10 mouse cellular contexts compared by ENCODE assay signal in the genomic region with DNA sequence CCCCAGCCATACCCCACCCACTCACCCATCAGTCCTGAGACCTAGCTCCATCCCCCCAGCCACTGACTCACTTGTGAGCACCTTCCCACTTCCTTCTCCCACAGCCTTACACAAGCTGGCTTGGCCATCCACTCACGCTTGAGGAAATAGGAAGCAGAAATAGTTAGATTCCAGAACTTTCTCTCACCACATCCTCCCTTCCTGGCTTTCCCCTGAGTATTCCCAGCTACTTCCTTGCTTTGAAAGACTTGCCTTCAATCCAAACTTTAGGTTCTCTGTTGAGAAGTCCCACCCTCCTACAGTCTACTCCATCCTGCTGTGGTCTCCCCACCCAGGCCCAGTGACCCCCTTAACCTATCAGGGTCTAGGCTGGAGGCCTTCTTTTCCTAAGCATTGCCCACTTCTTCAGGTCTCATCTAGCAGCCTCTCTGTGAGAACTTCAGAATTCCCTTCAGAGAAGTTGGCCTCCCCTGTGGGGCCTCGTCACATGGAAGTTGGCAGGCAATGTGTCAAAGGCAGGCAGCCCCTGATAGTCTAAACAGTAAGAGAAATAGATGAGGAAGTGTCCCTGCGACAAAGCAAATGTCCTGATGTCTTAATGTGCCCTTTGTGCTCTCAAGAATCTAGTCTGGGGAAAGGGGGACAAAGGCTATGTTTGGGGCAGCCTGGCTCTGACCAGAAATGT. TPM values are rescaled to one million over a fixed set of nuclear protein-coding genes. Genes with fewer than 3 reads are reported as not detected.
DNase-seq lines count a peak whose midpoint lies in the region; ATAC-seq and TF ChIP-seq lines count a peak whose summit lies in the region.
"Had no signal": no experiment of that assay in that cellular context is flagged by ENCODE, and none has a peak within 500 bp of the region (broad histone marks: within the 10 kb centered on the region; RNA-seq: fewer than 3 reads in every experiment).

No protein-coding gene starts in this region.

- no peak overlapping the region for H3K9ac ChIP-seq in lung, postnatal 0 days (replicated peaks; ENCODE audit: low read depth)
- H3K9ac ChIP-seq in heart, embryonic 14.5 days (ENCODE audit: low read length): peak overlapping the region; percentile 32; the same call in 1 of the 2 replicates
- no peak overlapping the region for H3K9ac ChIP-seq in stomach, embryonic 16.5 days (ENCODE audit: low read length)

- no peak overlapping the region for H3K4me3 ChIP-seq in kidney, adult 2 months (ENCODE audit: insufficient read depth, low read depth, low read length)
- H3K4me3 ChIP-seq in lung, postnatal 0 days (ENCODE audit: low read depth, low read length): no peak overlapping the region
- no peak overlapping the region for H3K4me3 ChIP-seq in heart, embryonic 14.5 days (ENCODE audit: control insufficient read depth in 1 of 2, insufficient read depth in 1 of 2, low read depth in 1 of 2, low read length in 2 of 2)
- no peak overlapping the region for H3K4me3 ChIP-seq in stomach, embryonic 16.5 days (replicated peaks; ENCODE audit: low read length)

- H3K4me1 ChIP-seq in kidney, adult 2 months (ENCODE audit: control insufficient read depth, insufficient read depth, low read length): peaks cover 16% of the 10 kb centered on the region
- H3K4me1 ChIP-seq in lung, postnatal 0 days (ENCODE audit: insufficient read depth, low read depth, low read length): peaks cover 14% of the 10 kb centered on the region; the same call in 1 of the 2 replicates
- H3K4me1 ChIP-seq in heart, embryonic 14.5 days (ENCODE audit: control insufficient read depth in 2 of 2, insufficient read depth in 2 of 2, low read length in 2 of 2): peaks cover 22 to 29% of the 10 kb centered on the region in 2 experiments
- peaks cover 17% of the 10 kb centered on the region; the same call in 1 of the 2 replicates for H3K4me1 ChIP-seq in stomach, embryonic 16.5 days (ENCODE audit: control insufficient read depth, insufficient read depth, low read length)

- no peaks in the 10 kb centered on the region for H3K27me3 ChIP-seq in kidney, adult 2 months (replicated peaks; ENCODE audit: control insufficient read depth, insufficient read depth, low read length)
- H3K27me3 ChIP-seq in lung, postnatal 0 days (replicated peaks; ENCODE audit: insufficient read depth, low read length): no peaks in the 10 kb centered on the region
- H3K27me3 ChIP-seq in heart, embryonic 14.5 days (ENCODE audit: control insufficient read depth, insufficient read depth, low read length): no peaks in the 10 kb centered on the region
- no peaks in the 10 kb centered on the region for H3K27me3 ChIP-seq in stomach, embryonic 16.5 days (ENCODE audit: control insufficient read depth, insufficient read depth, low read length)
- H3K27me3 ChIP-seq: CH12.LX had no signal

- H3K4me2 ChIP-seq in lung, postnatal 0 days (replicated peaks; ENCODE audit: low read depth, low read length): no peak overlapping the region
- H3K4me2 ChIP-seq in heart, embryonic 14.5 days (ENCODE audit: low read length): no peak overlapping the region
- no peak overlapping the region for H3K4me2 ChIP-seq in stomach, embryonic 16.5 days (ENCODE audit: low read depth, low read length)

- TF ChIP-seq CTCF in kidney, adult 2 months (conservative IDR thresholded peaks at IDR 0.05; ENCODE audit: insufficient read depth, insufficient read length, low read depth, low read length): no peak
- no peak for TF ChIP-seq CTCF in lung, postnatal 0 days (IDR thresholded peaks at IDR 0.05)

- no peak for TF ChIP-seq POLR2A in kidney, adult 2 months (IDR thresholded peaks at IDR 0.05; ENCODE audit: low read depth, low read length)

- peak; percentile 61 for DNase-seq in kidney, adult 2 months
- no peak for DNase-seq in kidney, postnatal 4 days
- DNase-seq in lung, postnatal 0 days (ENCODE audit: low spot score): peak; percentile 48
- DNase-seq in lung, postnatal 25 days (ENCODE audit: low spot score): no peak
- DNase-seq in gastrocnemius, postnatal 10 days: no peak

- peak overlapping the region; percentile 67 for H3K27ac ChIP-seq in kidney, adult 2 months (ENCODE audit: insufficient read depth, low read depth, low read length)
- H3K27ac ChIP-seq in lung, postnatal 0 days (ENCODE audit: low read length): peak overlapping the region; percentile 73
- H3K27ac ChIP-seq in heart, embryonic 14.5 days (replicated peaks in 1 of 2; ENCODE audit: control insufficient read depth in 1 of 2, insufficient read depth in 1 of 2, low read depth in 2 of 2, low read length in 2 of 2): peak overlapping the region; percentile 8 to 80
- H3K27ac ChIP-seq in stomach, embryonic 16.5 days (ENCODE audit: low read length): peak overlapping the region; percentile 24

- WGBS in kidney, adult 2 months: 56% methylated on average over 3 of the region's 3 CpGs
- WGBS in lung, postnatal 0 days: 37% methylated on average over 3 of the region's 3 CpGs
- WGBS in heart, embryonic 14.5 days: 58% methylated on average over 3 of the region's 3 CpGs
- 64% methylated on average over 3 of the region's 3 CpGs for WGBS in stomach, embryonic 16.5 days

- H3K36me3 ChIP-seq in kidney, adult 2 months (ENCODE audit: control insufficient read depth, insufficient read depth, low read length): no peaks in the 10 kb centered on the region
- H3K36me3 ChIP-seq in lung, postnatal 0 days (ENCODE audit: insufficient read depth, low read length): no peaks in the 10 kb centered on the region
- H3K36me3 ChIP-seq in heart, embryonic 14.5 days (ENCODE audit: control insufficient read depth, insufficient read depth, low read length): no peaks in the 10 kb centered on the region
- H3K36me3 ChIP-seq in stomach, embryonic 16.5 days (ENCODE audit: control insufficient read depth, insufficient read depth, low read length): no peaks in the 10 kb centered on the region

- no peak for TF ChIP-seq EP300 in lung, postnatal 0 days (IDR thresholded peaks at IDR 0.05)

- peak; percentile 22; the same call in 1 of the 2 replicates for ATAC-seq in lung, postnatal 0 days
- ATAC-seq in heart, embryonic 14.5 days (ENCODE audit: insufficient number of reproducible peaks, insufficient read depth, low FRiP score, low read depth): no peak
- ATAC-seq in stomach, embryonic 16.5 days (ENCODE audit: insufficient read depth, low FRiP score): no peak
- ATAC-seq in inflammation-experienced regulatory T-cells, adult 6 months: no peak

- no peaks in the 10 kb centered on the region for H3K9me3 ChIP-seq in lung, postnatal 0 days (ENCODE audit: low read length)
- H3K9me3 ChIP-seq in heart, embryonic 14.5 days (ENCODE audit: control insufficient read depth, low read length): 0 out of 2 replicates have a peak, but pooled peaks cover 4% of the 10 kb centered on the region
- no peaks in the 10 kb centered on the region; the same call in 1 of the 2 replicates for H3K9me3 ChIP-seq in stomach, embryonic 16.5 days (replicated peaks; ENCODE audit: control insufficient read depth, low read length)

RNA-seq across cellular contexts. Expression of gene Cd81, which starts 11.3 kb away (rescaled TPM):
- 801 and 824 TPM in 2 replicates for polyA plus RNA-seq in kidney, adult 2 months (2012; rRNA removed)
- polyA plus RNA-seq in lung, postnatal 0 days (2015; fragmentation: Nextera tagmentation; extraction: Ambion mirVana): 724 and 747 TPM in 2 replicates
- polyA plus RNA-seq in heart, embryonic 14.5 days (2014; fragmentation: Nextera tagmentation; extraction: Ambion mirVana): 885 and 947 TPM in 2 replicates
- polyA plus RNA-seq in stomach, embryonic 16.5 days (2015; fragmentation: Nextera tagmentation; extraction: Ambion mirVana): 638 and 686 TPM in 2 replicates
- 100 to 1,000 TPM; 237 to 292 (median 262) TPM for polyA plus RNA-seq in inflammation-experienced regulatory T-cells, adult 6 months (2017; shearing (Covaris generic))
- total RNA-seq in gastrocnemius, postnatal 10 days (2021): 100 to 1,000 TPM; 236 to 268 TPM

RNA-seq across cellular contexts. Expression of gene Tssc4, which starts 27.8 kb away (rescaled TPM):
- polyA plus RNA-seq in kidney, adult 2 months (2012; rRNA removed): 64.8 and 74.5 TPM in 2 replicates
- 52.3 and 54.5 TPM in 2 replicates for polyA plus RNA-seq in lung, postnatal 0 days (2015; fragmentation: Nextera tagmentation; extraction: Ambion mirVana)
- polyA plus RNA-seq in heart, embryonic 14.5 days (2014; fragmentation: Nextera tagmentation; extraction: Ambion mirVana): 31.3 and 41.1 TPM in 2 replicates
- 75.8 and 84.7 TPM in 2 replicates for polyA plus RNA-seq in stomach, embryonic 16.5 days (2015; fragmentation: Nextera tagmentation; extraction: Ambion mirVana)
- polyA plus RNA-seq in inflammation-experienced regulatory T-cells, adult 6 months (2017; shearing (Covaris generic)): 10 to 100 TPM; 35.5 to 40.4 (median 37.4) TPM
- total RNA-seq in gastrocnemius, postnatal 10 days (2021): 10 to 100 TPM; 14.3 to 16.9 TPM

RNA-seq across cellular contexts. Expression of gene Tspan32, which starts 36.4 kb away (rescaled TPM):
- 0.99 and 5.1 TPM in 2 replicates for polyA plus RNA-seq in kidney, adult 2 months (2012; rRNA removed)
- 6.1 and 7.8 TPM in 2 replicates for polyA plus RNA-seq in lung, postnatal 0 days (2015; fragmentation: Nextera tagmentation; extraction: Ambion mirVana)
- polyA plus RNA-seq in heart, embryonic 14.5 days (2014; fragmentation: Nextera tagmentation; extraction: Ambion mirVana): 2.3 and 2.7 TPM in 2 replicates
- 4.1 and 6.0 TPM in 2 replicates for polyA plus RNA-seq in stomach, embryonic 16.5 days (2015; fragmentation: Nextera tagmentation; extraction: Ambion mirVana)
- 100 to 1,000 TPM; 280 to 663 (median 591) TPM for polyA plus RNA-seq in inflammation-experienced regulatory T-cells, adult 6 months (2017; shearing (Covaris generic))
- total RNA-seq in gastrocnemius, postnatal 10 days (2021): under 1 TPM; 0.16 to 0.90 TPM

RNA-seq across cellular contexts. Expression of gene Trpm5, which starts 53.2 kb away (rescaled TPM):
- 0.03 TPM in 2 replicates for polyA plus RNA-seq in kidney, adult 2 months (2012; rRNA removed)
- 0.65 and 0.72 TPM in 2 replicates for polyA plus RNA-seq in lung, postnatal 0 days (2015; fragmentation: Nextera tagmentation; extraction: Ambion mirVana)
- 3.9 and 4.4 TPM in 2 replicates for polyA plus RNA-seq in heart, embryonic 14.5 days (2014; fragmentation: Nextera tagmentation; extraction: Ambion mirVana)
- polyA plus RNA-seq in stomach, embryonic 16.5 days (2015; fragmentation: Nextera tagmentation; extraction: Ambion mirVana): 18.3 and 18.5 TPM in 2 replicates
- under 1 TPM in 1 of 3 experiments, not detected in 2; 0.68 TPM for polyA plus RNA-seq in inflammation-experienced regulatory T-cells, adult 6 months (2017; shearing (Covaris generic))
- total RNA-seq in gastrocnemius, postnatal 10 days (2021): 1 to 10 TPM; 1.2 to 2.8 TPM
- total RNA-seq: granulocyte monocyte progenitor cell, adult 5-6 weeks had no signal

Comparison
In these comparisons a context has a peak if more than half of its experiments do, and no peak if none do; other contexts are left out.
1. DNase-seq: peak in kidney, adult 2 months (single experiment) and lung, postnatal 0 days (single experiment); none in kidney, postnatal 4 days (0 of 2), lung, postnatal 25 days (single experiment) and gastrocnemius, postnatal 10 days (single experiment).
2. RNA of gene Tspan32, which starts 36.4 kb away (polyA plus RNA-seq): 280 to 663 TPM in inflammation-experienced regulatory T-cells, adult 6 months; 6.1 to 7.8 TPM in lung, postnatal 0 days, 4.1 to 6.0 TPM in stomach, embryonic 16.5 days, 0.99 to 5.1 TPM in kidney, adult 2 months and 2.3 to 2.7 TPM in heart, embryonic 14.5 days; every median in the first group is over 10 times any median in the second.
3. Peak in every context shown above with its lines, with median percentiles within 50 percentile points of each other: H3K27ac ChIP-seq.